Mouse (Mus musculus) limb, embryonic 10.5 days (tissue): Measurements from ENCODE around the gene Tm7sf2. TPM values are rescaled to one million over a fixed set of nuclear protein-coding genes. Genes with fewer than 3 reads are reported as not detected.
A peak's percentile ranks its signal among the peaks of the same experiment; 100 is the strongest.

Source experiments
- DNase-seq: peaks from one replicate; pipeline ENCODE4 v3.0.0-alpha.2; 2017; ENCODE audit warnings: low spot score
- H3K27ac ChIP-seq: fragments of 300-500 bp; sonication (generic); 2 replicates; pipeline ENCODE4 v1.5.1; 2016; ENCODE audit warnings: mild to moderate bottlenecking
- H3K27me3 ChIP-seq: fragments of 300-500 bp; sonication (generic); 2 replicates; pipeline ENCODE4 v1.6.1; 2016; ENCODE audit warnings: low read depth, mild to moderate bottlenecking; ENCODE audit not compliant: poor library complexity, severe bottlenecking
- H3K36me3 ChIP-seq: fragments of 300-500 bp; sonication (generic); 2 replicates; pipeline ENCODE4 v1.6.1; 2016; ENCODE audit warnings: mild to moderate bottlenecking, moderate library complexity
- H3K4me1 ChIP-seq: fragments of 300-500 bp; sonication (generic); 2 replicates; pipeline ENCODE4 v1.6.1; 2016
- H3K4me3 ChIP-seq: fragments of 300-500 bp; sonication (generic); 2 replicates; pipeline ENCODE4 v1.5.1; 2016; ENCODE audit warnings: mild to moderate bottlenecking, moderate library complexity
- H3K9me3 ChIP-seq: fragments of 300-500 bp; sonication (generic); replicated peaks from 2 replicates; pipeline ENCODE4 v1.6.1; 2016; ENCODE audit warnings: mild to moderate bottlenecking
- WGBS: fragments of 180-500 bp; shearing (Covaris S2); methylation state at CpG from one replicate; pipeline ENCODE4 v1.1.7; 2016; 5-methylcytosine and 5-hydroxymethylcytosine counted together
- polyA plus RNA-seq: library from polyadenylated mRNA; unstranded; fragments of >200 nt; fragmentation: Nextera tagmentation; extraction: Ambion mirVana; gene quantifications from 2 replicates; pipeline ENCODE4 v1.2.1, GENCODE M21; 2016

Gene Tm7sf2
- 24.4 and 28.8 TPM in 2 replicates for polyA plus RNA-seq

GRCm38 (mm10) chr19:6067724-6068415, at the start of gene Tm7sf2:
Tm7sf2 (minus strand) TSS chr19:6068373.
- DNase-seq = peak; percentile 92
- Histone ChIP-seq H3K27me3 (no peaks in the 10 kb centered on the region), H3K9me3 (no peaks in the 10 kb centered on the region), H3K4me3 (peak within 1 kb of the TSS; percentile 69), H3K36me3 (peaks cover 49% of the 10 kb centered on the region), H3K4me1 (peaks cover 32% of the 10 kb centered on the region), H3K27ac (peak within 1 kb of the TSS; percentile 85)
- WGBS = 10% methylated on average over 33 of the region's 33 CpGs

DNA sequence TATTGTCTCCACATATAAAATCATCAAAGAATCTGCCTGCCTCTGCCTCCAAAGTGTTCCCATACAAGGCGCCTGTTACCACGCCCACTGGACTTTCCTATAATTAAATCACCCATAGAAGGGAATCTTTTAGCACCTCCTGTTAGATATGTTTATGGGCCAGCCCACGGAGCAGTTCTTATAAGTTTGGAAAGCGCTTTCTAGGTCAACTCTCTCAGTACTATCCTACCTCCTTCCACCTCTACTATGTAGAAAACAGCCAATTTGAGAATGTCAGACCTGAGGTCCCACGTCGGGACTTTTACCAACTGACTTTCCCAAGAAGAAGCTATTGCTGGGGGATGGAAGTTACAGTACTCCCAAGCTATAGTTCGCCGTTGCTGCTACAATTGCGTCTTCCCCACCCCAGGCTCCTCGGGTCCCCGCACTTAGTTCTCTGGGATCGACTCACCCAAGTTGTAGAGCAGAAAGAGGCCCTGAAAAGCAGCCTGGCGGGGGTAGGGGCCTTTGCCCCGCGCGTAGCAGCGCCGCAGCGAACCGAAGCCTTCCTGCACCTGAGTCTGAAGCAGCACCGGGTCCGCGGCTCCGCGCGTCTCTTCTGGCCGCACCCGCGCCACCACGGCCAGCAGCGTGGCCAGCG, 49.3 kb upstream of the Tm7sf2 start:
- peaks cover 49% of the 10 kb centered on the region for H3K36me3 ChIP-seq
- no peaks in the 10 kb centered on the region for H3K9me3 ChIP-seq
- DNase-seq = no peak
- 7% methylated on average over 32 of the region's 32 CpGs for WGBS
- peak overlapping the region; percentile 96 for H3K27ac ChIP-seq
- H3K4me3 ChIP-seq = peak overlapping the region; percentile 94
- H3K4me1 ChIP-seq = peaks cover 37% of the 10 kb centered on the region
- H3K27me3 ChIP-seq = no peaks in the 10 kb centered on the region

GRCm38 (mm10) chr19:6116113-6116850, 48.1 kb upstream of the Tm7sf2 start:
- no peak for DNase-seq
- Histone ChIP-seq H3K36me3 (peaks cover 54% of the 10 kb centered on the region), H3K4me1 (peaks cover 29% of the 10 kb centered on the region), H3K27ac (no peak overlapping the region), H3K9me3 (no peaks in the 10 kb centered on the region), H3K4me3 (peak overlapping the region; percentile 94), H3K27me3 (no peaks in the 10 kb centered on the region)
- 95% methylated on average over 15 of the region's 15 CpGs for WGBS

GRCm38 (mm10) chr19:6113116-6113515, 44.9 kb upstream of the Tm7sf2 start:
- Histone ChIP-seq H3K27me3 (no peaks in the 10 kb centered on the region), H3K36me3 (peaks cover 55% of the 10 kb centered on the region), H3K4me1 (peaks cover 13% of the 10 kb centered on the region), H3K27ac (no peak overlapping the region), H3K4me3 (no peak overlapping the region), H3K9me3 (no peaks in the 10 kb centered on the region)
- WGBS = 66% methylated on average over 6 of the region's 6 CpGs
- no peak for DNase-seq

- H3K27me3 ChIP-seq = no peaks in the 10 kb centered on the region
- no peaks in the 10 kb centered on the region for H3K9me3 ChIP-seq
- H3K36me3 ChIP-seq = peaks cover 10% of the 10 kb centered on the region
- DNase-seq = no peak
- 89% methylated on average over 7 of the region's 7 CpGs for WGBS
- no peak within 1 kb of the TSS for H3K4me3 ChIP-seq
- peaks cover 20% of the 10 kb centered on the region for H3K4me1 ChIP-seq
- H3K27ac ChIP-seq = no peak within 1 kb of the TSS
Measured at GRCm38 (mm10) chr19:6105586-6105985, 37.4 kb upstream of the Tm7sf2 start, which contains the start of gene Naaladl1. Naaladl1 (plus strand) TSS chr19:6105782.

- H3K9me3 ChIP-seq = no peaks in the 10 kb centered on the region
- no peak for DNase-seq
- H3K27ac ChIP-seq = no peak overlapping the region
- WGBS = 81% methylated on average over 4 of the region's 4 CpGs
- no peaks in the 10 kb centered on the region for H3K27me3 ChIP-seq
- peaks cover 20% of the 10 kb centered on the region for H3K4me1 ChIP-seq
- H3K36me3 ChIP-seq = peaks cover 20% of the 10 kb centered on the region
- H3K4me3 ChIP-seq = no peak overlapping the region
Measured at GRCm38 (mm10) chr19:6104476-6104875, 36.3 kb upstream of the Tm7sf2 start.

GRCm38 (mm10) chr19:6102169-6102853, 34.1 kb upstream of the Tm7sf2 start:
- H3K4me3 ChIP-seq = no peak overlapping the region
- no peaks in the 10 kb centered on the region for H3K9me3 ChIP-seq
- H3K4me1 ChIP-seq = peaks cover 20% of the 10 kb centered on the region
- no peaks in the 10 kb centered on the region for H3K27me3 ChIP-seq
- peaks cover 36% of the 10 kb centered on the region for H3K36me3 ChIP-seq
- no peak for DNase-seq
- 83% methylated on average over 6 of the region's 6 CpGs for WGBS
- no peak overlapping the region for H3K27ac ChIP-seq

DNA sequence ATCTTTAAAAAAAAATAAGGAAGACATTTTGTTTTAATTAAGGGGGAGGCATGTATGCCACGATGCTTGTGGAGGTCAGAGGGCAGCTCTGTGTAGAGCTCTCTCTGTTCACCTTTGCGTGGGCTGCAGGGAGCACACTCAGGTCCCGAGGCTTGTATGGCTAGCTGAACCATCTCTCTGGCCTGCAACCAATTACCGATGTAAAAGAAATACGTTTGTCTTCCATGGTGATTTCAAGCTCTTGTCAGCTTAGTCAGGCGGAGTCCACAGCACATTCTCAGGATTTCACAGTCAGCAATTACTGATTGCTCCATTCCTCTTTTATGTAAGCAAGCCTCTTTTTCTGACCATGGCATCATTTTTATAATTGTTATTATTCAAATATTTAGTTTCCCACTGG, 33.0 kb upstream of the Tm7sf2 start:
- no peak overlapping the region for H3K4me3 ChIP-seq
- WGBS = 29% methylated on average over 6 of the region's 6 CpGs
- DNase-seq = no peak
- no peaks in the 10 kb centered on the region for H3K27me3 ChIP-seq
- peaks cover 42% of the 10 kb centered on the region for H3K36me3 ChIP-seq
- H3K4me1 ChIP-seq = peaks cover 12% of the 10 kb centered on the region
- no peaks in the 10 kb centered on the region for H3K9me3 ChIP-seq
- no peak overlapping the region for H3K27ac ChIP-seq

DNA sequence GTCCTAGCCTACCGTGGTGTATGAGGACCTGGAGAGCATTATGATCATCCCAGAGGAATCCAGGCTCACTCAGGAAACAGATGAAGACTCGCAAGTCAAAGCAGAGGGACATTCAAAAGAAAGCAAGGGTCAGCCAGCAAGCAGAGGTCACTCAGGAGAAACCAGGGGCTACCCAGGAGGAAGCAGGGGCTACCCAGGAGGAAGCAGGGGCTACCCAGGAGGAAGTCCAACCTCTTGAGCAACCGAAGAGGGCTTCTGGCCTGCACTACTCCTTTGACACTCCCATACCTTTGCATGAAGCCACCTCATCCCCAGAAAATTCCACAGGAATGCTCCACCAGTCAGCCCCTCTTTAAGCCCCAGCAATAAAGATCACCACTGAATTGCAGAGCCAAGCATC, 29.7 kb upstream of the Tm7sf2 start:
- Histone ChIP-seq H3K4me3 (no peak overlapping the region), H3K36me3 (peaks cover 70% of the 10 kb centered on the region), H3K4me1 (0 out of 2 replicates have a peak, but pooled peaks cover 4% of the 10 kb centered on the region), H3K9me3 (no peaks in the 10 kb centered on the region), H3K27ac (no peak overlapping the region), H3K27me3 (no peaks in the 10 kb centered on the region)
- DNase-seq = no peak
- WGBS = 89% methylated on average over 3 of the region's 3 CpGs

DNA sequence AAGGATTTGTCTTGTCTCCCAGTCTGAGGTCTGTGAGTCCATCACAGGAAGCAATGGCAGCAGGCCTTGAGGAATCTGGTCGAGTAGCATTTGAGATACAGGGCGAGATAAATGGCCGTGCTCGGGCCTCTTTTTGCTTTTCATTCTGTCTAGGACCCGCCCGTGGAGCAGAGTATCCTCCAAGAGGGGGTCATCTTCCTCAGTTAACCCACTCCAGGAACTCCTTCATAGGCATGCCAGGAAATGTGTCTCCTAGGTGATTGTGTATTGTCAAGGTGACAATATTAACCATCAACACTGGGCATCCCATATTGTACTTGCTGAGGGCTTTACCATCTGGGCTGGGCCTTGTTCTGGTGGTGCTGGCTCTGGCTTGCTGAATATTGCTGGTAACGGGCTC, 25.9 kb upstream of the Tm7sf2 start, which contains the start of gene AC131692.1:
AC131692.1 (plus strand) TSS at position 301 of the 400 bp plus-strand sequence.
- H3K27ac ChIP-seq = no peak within 1 kb of the TSS
- 96% methylated on average over 7 of the region's 7 CpGs for WGBS
- no peaks in the 10 kb centered on the region for H3K27me3 ChIP-seq
- H3K9me3 ChIP-seq = no peaks in the 10 kb centered on the region
- H3K36me3 ChIP-seq = peaks cover 93% of the 10 kb centered on the region
- no peaks in the 10 kb centered on the region for H3K4me1 ChIP-seq
- no peak within 1 kb of the TSS for H3K4me3 ChIP-seq
- no peak for DNase-seq

DNA sequence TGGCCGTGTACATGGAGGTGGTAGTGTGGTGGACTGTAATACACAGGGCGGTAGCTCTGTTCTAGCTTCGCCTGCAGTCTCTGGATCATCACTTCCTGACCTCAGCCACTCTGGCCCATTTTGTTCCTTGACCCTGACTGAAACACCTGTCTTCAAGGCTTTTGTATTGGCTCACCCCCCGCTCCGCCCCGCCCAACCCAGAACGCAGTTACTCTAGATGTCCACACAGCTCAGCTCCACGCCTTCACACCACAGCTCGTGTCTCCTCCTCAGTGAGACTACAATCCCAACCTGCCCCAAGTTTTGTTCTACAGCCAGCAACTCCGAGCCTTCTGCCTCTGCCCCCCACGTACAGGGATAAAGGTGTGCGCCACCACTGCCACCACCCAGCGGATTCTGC, 20.7 kb upstream of the Tm7sf2 start:
- Histone ChIP-seq H3K9me3 (no peaks in the 10 kb centered on the region), H3K27ac (no peak overlapping the region), H3K4me3 (no peak overlapping the region), H3K27me3 (no peaks in the 10 kb centered on the region), H3K36me3 (peaks cover 79% of the 10 kb centered on the region), H3K4me1 (peaks cover 13% of the 10 kb centered on the region)
- no peak for DNase-seq
- 94% methylated on average over 13 of the region's 13 CpGs for WGBS

- Histone ChIP-seq H3K4me3 (peak overlapping the region; percentile 74), H3K27ac (peak overlapping the region; percentile 84), H3K36me3 (peaks cover 76% of the 10 kb centered on the region), H3K9me3 (no peaks in the 10 kb centered on the region), H3K4me1 (peaks cover 18% of the 10 kb centered on the region), H3K27me3 (no peaks in the 10 kb centered on the region)
- 1% methylated on average over 17 of the region's 17 CpGs for WGBS
- DNase-seq = peak; percentile 72
Measured at GRCm38 (mm10) chr19:6085417-6085879, 17.3 kb upstream of the Tm7sf2 start.
